Mouse (Mus musculus): ENCODE data around the gene Krtap4-1. TPM values are rescaled to one million over a fixed set of nuclear protein-coding genes. Genes with fewer than 3 reads are reported as not detected.
A peak's percentile ranks its signal among the peaks of the same experiment; 100 is the strongest.

Gene Krtap4-1
- polyA plus RNA-seq, 2 experiments = not detected

DNA sequence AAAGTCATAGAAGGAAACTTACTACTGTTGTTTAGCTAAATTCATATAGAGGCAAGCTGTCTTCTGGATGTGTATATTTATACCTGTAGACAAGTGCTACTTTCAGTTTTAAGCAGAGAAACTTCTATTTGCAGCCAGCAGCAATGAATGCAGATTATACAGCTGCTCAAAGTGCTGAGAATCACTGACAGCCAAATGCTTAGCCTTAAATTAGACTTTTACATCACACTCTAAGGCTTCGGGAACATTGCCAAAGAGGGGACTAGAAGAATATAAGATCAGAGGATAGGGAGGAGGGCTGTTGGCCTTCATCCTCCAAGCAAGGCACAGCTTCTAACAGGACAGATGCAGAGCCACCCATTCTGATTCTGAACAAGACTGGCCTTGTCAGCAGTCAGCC lies 9.0 kb upstream of the Krtap4-1 start:
- H3K9me3 ChIP-seq (ENCODE audit: control insufficient read depth, low read length) = no peaks in the 10 kb centered on the region
- WGBS = 57% methylated on average over 1 of the region's 1 CpGs
- no peaks in the 10 kb centered on the region for H3K36me3 ChIP-seq (ENCODE audit: control insufficient read depth, insufficient read depth, low read length)
- TF ChIP-seq POLR2A (IDR thresholded peaks at IDR 0.05; ENCODE audit: borderline replicate concordance, extremely low read depth, insufficient read depth, insufficient read length) = no peak
- no peak overlapping the region for H3K9ac ChIP-seq (ENCODE audit: low read depth, low read length, severe bottlenecking)
- peak; percentile 31 for DNase-seq (ENCODE audit: low spot score)
- no peak overlapping the region for H3K4me2 ChIP-seq (replicated peaks; ENCODE audit: low read depth, low read length, severe bottlenecking)
- H3K4me1 ChIP-seq (ENCODE audit: control insufficient read depth, insufficient read depth, low read length) = no peaks in the 10 kb centered on the region
- H3K4me3 ChIP-seq (replicated peaks; ENCODE audit: low read length) = no peak overlapping the region
- H3K27ac ChIP-seq (replicated peaks; ENCODE audit: low read depth, low read length) = no peak overlapping the region
- H3K27me3 ChIP-seq (ENCODE audit: control insufficient read depth, insufficient read depth, low read length) = no peaks in the 10 kb centered on the region
- no peak for ATAC-seq (ENCODE audit: low FRiP score, low read depth)

- TF ChIP-seq POLR2A (IDR thresholded peaks at IDR 0.05; ENCODE audit: borderline replicate concordance, extremely low read depth, insufficient read depth, insufficient read length) = no peak
- H3K27ac ChIP-seq (replicated peaks; ENCODE audit: low read depth, low read length) = no peak within 1 kb of the TSS
- no peaks in the 10 kb centered on the region for H3K4me1 ChIP-seq (ENCODE audit: control insufficient read depth, insufficient read depth, low read length)
- no peak within 1 kb of the TSS for H3K9ac ChIP-seq (ENCODE audit: low read depth, low read length, severe bottlenecking)
- no peaks in the 10 kb centered on the region for H3K27me3 ChIP-seq (ENCODE audit: control insufficient read depth, insufficient read depth, low read length)
- ATAC-seq (ENCODE audit: low FRiP score, low read depth) (no peak), DNase-seq (ENCODE audit: low spot score) (no peak)
- H3K4me3 ChIP-seq (replicated peaks; ENCODE audit: low read length) = no peak within 1 kb of the TSS
- no peaks in the 10 kb centered on the region for H3K9me3 ChIP-seq (ENCODE audit: control insufficient read depth, low read length)
- WGBS = 17% methylated on average over 7 of the region's 8 CpGs
- H3K4me2 ChIP-seq (replicated peaks; ENCODE audit: low read depth, low read length, severe bottlenecking) = no peak within 1 kb of the TSS
- no peaks in the 10 kb centered on the region for H3K36me3 ChIP-seq (ENCODE audit: control insufficient read depth, insufficient read depth, low read length)
Measured at GRCm38 (mm10) chr11:99634653-99635134, 6.7 kb upstream of the Krtap4-1 start, which contains the start of gene Krtap4-2. Gene Krtap4-2, minus strand, starts transcription at chr11:99635084.

- H3K4me2 ChIP-seq (replicated peaks; ENCODE audit: low read depth, low read length, severe bottlenecking) = no peak overlapping the region
- no peaks in the 10 kb centered on the region for H3K9me3 ChIP-seq (ENCODE audit: control insufficient read depth, low read length)
- H3K27me3 ChIP-seq (ENCODE audit: control insufficient read depth, insufficient read depth, low read length) = no peaks in the 10 kb centered on the region
- H3K4me1 ChIP-seq (ENCODE audit: control insufficient read depth, insufficient read depth, low read length) = no peaks in the 10 kb centered on the region
- H3K36me3 ChIP-seq (ENCODE audit: control insufficient read depth, insufficient read depth, low read length) = no peaks in the 10 kb centered on the region
- H3K27ac ChIP-seq (replicated peaks; ENCODE audit: low read depth, low read length) = no peak overlapping the region
- ATAC-seq (ENCODE audit: low FRiP score, low read depth) (no peak), DNase-seq (ENCODE audit: low spot score) (no peak)
- H3K4me3 ChIP-seq (replicated peaks; ENCODE audit: low read length) = no peak overlapping the region
- TF ChIP-seq POLR2A (IDR thresholded peaks at IDR 0.05; ENCODE audit: borderline replicate concordance, extremely low read depth, insufficient read depth, insufficient read length) = no peak
- H3K9ac ChIP-seq (ENCODE audit: low read depth, low read length, severe bottlenecking) = no peak overlapping the region
- WGBS = 68% methylated on average over 2 of the region's 2 CpGs
Measured at GRCm38 (mm10) chr11:99633293-99633692, 5.3 kb upstream of the Krtap4-1 start.

GRCm38 (mm10) chr11:99630890-99631289 lies 2.9 kb upstream of the Krtap4-1 start:
- H3K27ac ChIP-seq (replicated peaks; ENCODE audit: low read depth, low read length) = no peak overlapping the region
- H3K4me2 ChIP-seq (replicated peaks; ENCODE audit: low read depth, low read length, severe bottlenecking) = no peak overlapping the region
- TF ChIP-seq POLR2A (IDR thresholded peaks at IDR 0.05; ENCODE audit: borderline replicate concordance, extremely low read depth, insufficient read depth, insufficient read length) = no peak
- H3K9me3 ChIP-seq (ENCODE audit: control insufficient read depth, low read length) = no peaks in the 10 kb centered on the region
- H3K27me3 ChIP-seq (ENCODE audit: control insufficient read depth, insufficient read depth, low read length) = no peaks in the 10 kb centered on the region
- WGBS = 76% methylated on average over 3 of the region's 3 CpGs
- no peaks in the 10 kb centered on the region for H3K4me1 ChIP-seq (ENCODE audit: control insufficient read depth, insufficient read depth, low read length)
- H3K9ac ChIP-seq (ENCODE audit: low read depth, low read length, severe bottlenecking) = no peak overlapping the region
- no peaks in the 10 kb centered on the region for H3K36me3 ChIP-seq (ENCODE audit: control insufficient read depth, insufficient read depth, low read length)
- DNase-seq (ENCODE audit: low spot score) (no peak), ATAC-seq (ENCODE audit: low FRiP score, low read depth) (no peak)
- no peak overlapping the region for H3K4me3 ChIP-seq (replicated peaks; ENCODE audit: low read length)

GRCm38 (mm10) chr11:99620335-99620734 lies 7.7 kb downstream of the Krtap4-1 start, which contains the start of gene Gm11562:
Gene Gm11562, minus strand, starts transcription at chr11:99620435.
- ATAC-seq (ENCODE audit: low FRiP score, low read depth) (no peak), DNase-seq (ENCODE audit: low spot score) (no peak)
- no peak for TF ChIP-seq POLR2A (IDR thresholded peaks at IDR 0.05; ENCODE audit: borderline replicate concordance, extremely low read depth, insufficient read depth, insufficient read length)
- H3K36me3 ChIP-seq (ENCODE audit: control insufficient read depth, insufficient read depth, low read length) = no peaks in the 10 kb centered on the region
- 74% methylated on average over 2 of the region's 2 CpGs for WGBS
- H3K4me1 ChIP-seq (ENCODE audit: control insufficient read depth, insufficient read depth, low read length) = no peaks in the 10 kb centered on the region
- no peak within 1 kb of the TSS for H3K27ac ChIP-seq (replicated peaks; ENCODE audit: low read depth, low read length)
- H3K9me3 ChIP-seq (ENCODE audit: control insufficient read depth, low read length) = no peaks in the 10 kb centered on the region
- no peaks in the 10 kb centered on the region for H3K27me3 ChIP-seq (ENCODE audit: control insufficient read depth, insufficient read depth, low read length)
- H3K4me2 ChIP-seq (replicated peaks; ENCODE audit: low read depth, low read length, severe bottlenecking) = no peak within 1 kb of the TSS
- no peak within 1 kb of the TSS for H3K4me3 ChIP-seq (replicated peaks; ENCODE audit: low read length)
- H3K9ac ChIP-seq (ENCODE audit: low read depth, low read length, severe bottlenecking) = no peak within 1 kb of the TSS

Measured in limb, embryonic 14.5 days (tissue).